Mouse (Mus musculus) forebrain, postnatal 0 days (tissue): Measurements from ENCODE around the gene Tbc1d10c. TPM values are rescaled to one million over a fixed set of nuclear protein-coding genes. Genes with fewer than 3 reads are reported as not detected.
A peak's percentile ranks its signal among the peaks of the same experiment; 100 is the strongest.

Source experiments
- ATAC-seq: fragments of 200-750 bp; cut with Nextera tagmentation; 2 replicates; pipeline ENCODE4 v1.8.0; 2017; ENCODE audit warnings: mild to moderate bottlenecking, moderate library complexity
- DNase-seq: peaks from one replicate; pipeline ENCODE4 v3.0.0-alpha.2; 2015
- H3K27ac ChIP-seq: fragments of 300-500 bp; sonication (generic); 2 replicates; pipeline ENCODE4 v1.5.1; 2014; ENCODE audit warnings: low read depth, mild to moderate bottlenecking, antibody characterized with exemption, low read length, moderate library complexity, mixed read lengths
- H3K27me3 ChIP-seq: fragments of 300-500 bp; sonication (generic); 2 replicates; pipeline ENCODE4 v1.6.1; 2014; ENCODE audit warnings: mild to moderate bottlenecking, low read length, mixed read lengths; ENCODE audit not compliant: insufficient read depth
- H3K36me3 ChIP-seq: fragments of 300-500 bp; sonication (generic); 2 replicates; pipeline ENCODE4 v1.6.1; 2014; ENCODE audit warnings: mild to moderate bottlenecking, moderate library complexity; ENCODE audit not compliant: insufficient read depth
- H3K4me1 ChIP-seq: fragments of 300-500 bp; sonication (generic); 2 replicates; pipeline ENCODE4 v1.6.1; 2014; ENCODE audit warnings: antibody characterized with exemption; ENCODE audit not compliant: insufficient read depth
- H3K4me2 ChIP-seq: fragments of 300-500 bp; sonication (generic); 2 replicates; pipeline ENCODE4 v1.6.1; 2014; ENCODE audit warnings: low read depth, mild to moderate bottlenecking, moderate library complexity
- H3K4me3 ChIP-seq: fragments of 300-500 bp; sonication (generic); 2 replicates; pipeline ENCODE4 v1.5.1; 2014; ENCODE audit warnings: low read depth, low read length, mixed read lengths
- H3K9ac ChIP-seq: fragments of 300-500 bp; sonication (generic); 2 replicates; pipeline ENCODE4 v1.6.1; 2014; ENCODE audit warnings: mild to moderate bottlenecking
- H3K9me3 ChIP-seq: fragments of 300-500 bp; sonication (generic); 2 replicates; pipeline ENCODE4 v1.6.1; 2016; ENCODE audit warnings: low read length
- CTCF ChIP-seq: sonication (generic); IDR thresholded peaks from 2 replicates; pipeline ENCODE4 v1.5.1; 2016; ENCODE audit warnings: antibody characterized with exemption, control low read depth, low read depth
- WGBS: fragments of 180-500 bp; shearing (Covaris S2); extraction: QIAGEN DNeasy Blood & Tissue Kit; methylation state at CpG from one replicate; pipeline ENCODE4 v1.1.7; 2014; 5-methylcytosine and 5-hydroxymethylcytosine counted together
- polyA plus RNA-seq: library from polyadenylated mRNA; unstranded; fragments of >200 nt; fragmentation: Nextera tagmentation; extraction: Ambion mirVana; gene quantifications from 2 replicates; pipeline ENCODE4 v1.2.1, GENCODE M21; 2015
- total RNA-seq: library from RNA; depleted of rRNA; stranded (reverse); fragments of >200 nt; gene quantifications from 2 replicates; pipeline ENCODE4 v1.2.3, GENCODE M21; 2014

The Tbc1d10c gene
- total and polyA plus RNA-seq, 2 experiments from 2014 or later: 1.5 to 2.9 TPM

- TF ChIP-seq CTCF: peak; percentile 69
- Histone ChIP-seq H3K27me3 (peaks cover 25% of the 10 kb centered on the region), H3K27ac (no peak overlapping the region), H3K9me3 (no peaks in the 10 kb centered on the region), H3K4me2 (no peak overlapping the region), H3K4me1 (no peaks in the 10 kb centered on the region; the same call in 1 of the 2 replicates), H3K9ac (no peak overlapping the region), H3K4me3 (no peak overlapping the region), H3K36me3 (no peaks in the 10 kb centered on the region)
- peak; percentile 46 for DNase-seq
- 23% methylated on average over 14 of the region's 14 CpGs for WGBS
- ATAC-seq: no peak; the same call in 1 of the 2 replicates
These were observed 25.1 kb upstream of the Tbc1d10c start for GRCm38 (mm10) chr19:4216041-4216685.

- H3K4me1 ChIP-seq: no peaks in the 10 kb centered on the region; the same call in 1 of the 2 replicates
- H3K4me2 ChIP-seq: peak overlapping the region; percentile 90
- WGBS: 3% methylated on average over 19 of the region's 21 CpGs
- TF ChIP-seq CTCF: no peak
- no peak for DNase-seq
- peaks cover 25% of the 10 kb centered on the region for H3K27me3 ChIP-seq
- ATAC-seq: no peak
- no peak overlapping the region for H3K27ac ChIP-seq
- no peaks in the 10 kb centered on the region for H3K36me3 ChIP-seq
- peak overlapping the region; percentile 44; the same call in 1 of the 2 replicates for H3K9ac ChIP-seq
- H3K9me3 ChIP-seq: no peaks in the 10 kb centered on the region
- peak overlapping the region; percentile 48 for H3K4me3 ChIP-seq
These were observed 24.4 kb upstream of the Tbc1d10c start for GRCm38 (mm10) chr19:4215451-4215840.

- Histone ChIP-seq H3K36me3 (no peaks in the 10 kb centered on the region), H3K9ac (peak overlapping the region; percentile 44), H3K27ac (no peak overlapping the region), H3K4me3 (peak overlapping the region; percentile 48), H3K4me2 (peak overlapping the region; percentile 90), H3K27me3 (peaks cover 25% of the 10 kb centered on the region), H3K4me1 (no peaks in the 10 kb centered on the region), H3K9me3 (no peaks in the 10 kb centered on the region)
- 4% methylated on average over 62 of the region's 81 CpGs for WGBS
- DNase-seq (no peak), ATAC-seq (no peak)
- no peak for TF ChIP-seq CTCF
These were observed 23.8 kb upstream of the Tbc1d10c start for GRCm38 (mm10) chr19:4214771-4215450.

DNA sequence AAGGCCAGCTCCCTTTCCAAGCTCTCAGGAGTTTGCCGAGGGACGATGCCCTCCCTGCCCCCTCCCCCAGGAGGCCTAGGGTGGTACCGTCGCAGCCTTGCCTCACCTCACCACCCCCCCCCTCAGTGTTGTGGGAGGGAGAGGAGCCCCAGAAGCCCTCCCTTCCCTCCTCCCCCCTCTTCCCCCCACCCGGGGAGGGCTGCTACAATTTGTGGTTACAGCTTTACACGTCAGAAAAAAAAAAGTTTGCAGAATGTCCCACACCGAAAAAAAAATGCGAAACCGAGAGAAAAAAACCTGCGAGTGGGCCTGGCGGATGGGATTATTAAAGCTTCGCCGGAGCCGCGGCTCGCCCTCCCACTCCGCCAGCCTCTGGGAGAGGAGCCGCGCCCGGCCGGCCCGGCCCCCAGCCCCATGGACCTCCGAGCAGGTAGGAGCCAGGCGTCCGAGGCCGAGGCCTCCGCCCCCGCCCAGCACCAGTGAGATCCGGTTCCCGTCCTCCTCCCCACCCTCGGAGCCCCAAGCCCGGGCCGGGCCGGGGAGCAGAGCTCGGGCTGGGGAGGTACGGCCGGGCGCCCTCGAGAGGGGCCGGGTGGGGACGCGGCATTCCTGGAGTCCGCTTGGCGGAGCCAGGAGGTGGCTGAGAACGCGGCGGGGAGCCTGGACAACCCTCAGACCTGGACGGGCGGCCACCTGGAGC, 23.1 kb upstream of the Tbc1d10c start, which contains the start of the genes Clcf1 and AC109138.7:
Gene Clcf1 (plus strand): TSS at position 168 of the 700 bp plus-strand sequence.
Gene AC109138.7 (plus strand): TSS at position 287 of the 700 bp plus-strand sequence.
- WGBS: 2% methylated on average over 43 of the region's 49 CpGs
- DNase-seq (no peak), ATAC-seq (peak; percentile 14; the same call in 1 of the 2 replicates)
- peak within 1 kb of the TSS; percentile 44 for H3K9ac ChIP-seq
- H3K27me3 ChIP-seq: peaks cover 25% of the 10 kb centered on the region
- no peaks in the 10 kb centered on the region for H3K9me3 ChIP-seq
- H3K36me3 ChIP-seq: no peaks in the 10 kb centered on the region
- H3K4me3 ChIP-seq: peak within 1 kb of the TSS; percentile 48
- no peaks in the 10 kb centered on the region for H3K4me1 ChIP-seq
- no peak for TF ChIP-seq CTCF
- H3K4me2 ChIP-seq: peak within 1 kb of the TSS; percentile 90
- H3K27ac ChIP-seq: no peak within 1 kb of the TSS

DNA sequence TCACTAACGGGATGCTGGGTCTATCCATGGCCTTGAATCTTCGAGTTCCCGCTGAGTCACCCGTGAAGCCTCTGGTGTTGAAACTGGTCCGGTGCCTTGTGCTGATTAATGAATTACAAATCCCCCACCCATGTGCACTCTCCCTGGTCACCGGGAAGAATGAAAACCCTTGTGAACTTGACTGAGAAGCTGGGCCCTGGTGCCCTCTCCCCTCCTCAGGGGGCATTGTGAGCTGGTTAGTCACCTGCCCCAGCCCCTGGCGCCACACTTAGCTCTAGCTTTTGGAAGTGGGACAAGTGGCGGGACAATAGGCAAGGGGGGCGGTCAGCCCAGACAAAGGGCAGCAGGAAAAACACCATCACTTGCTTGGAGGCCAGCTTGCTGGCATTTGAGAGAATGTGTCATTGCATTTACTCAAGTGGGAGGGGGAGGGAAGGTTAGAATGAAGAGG, 22.5 kb upstream of the Tbc1d10c start:
- Histone ChIP-seq H3K4me3 (no peak overlapping the region), H3K9me3 (no peaks in the 10 kb centered on the region), H3K27me3 (peaks cover 25% of the 10 kb centered on the region), H3K27ac (no peak overlapping the region), H3K4me1 (no peaks in the 10 kb centered on the region), H3K9ac (no peak overlapping the region), H3K36me3 (no peaks in the 10 kb centered on the region), H3K4me2 (no peak overlapping the region)
- no peak for DNase-seq
- TF ChIP-seq CTCF: no peak
- ATAC-seq: no peak
- WGBS: 11% methylated on average over 9 of the region's 9 CpGs

DNA sequence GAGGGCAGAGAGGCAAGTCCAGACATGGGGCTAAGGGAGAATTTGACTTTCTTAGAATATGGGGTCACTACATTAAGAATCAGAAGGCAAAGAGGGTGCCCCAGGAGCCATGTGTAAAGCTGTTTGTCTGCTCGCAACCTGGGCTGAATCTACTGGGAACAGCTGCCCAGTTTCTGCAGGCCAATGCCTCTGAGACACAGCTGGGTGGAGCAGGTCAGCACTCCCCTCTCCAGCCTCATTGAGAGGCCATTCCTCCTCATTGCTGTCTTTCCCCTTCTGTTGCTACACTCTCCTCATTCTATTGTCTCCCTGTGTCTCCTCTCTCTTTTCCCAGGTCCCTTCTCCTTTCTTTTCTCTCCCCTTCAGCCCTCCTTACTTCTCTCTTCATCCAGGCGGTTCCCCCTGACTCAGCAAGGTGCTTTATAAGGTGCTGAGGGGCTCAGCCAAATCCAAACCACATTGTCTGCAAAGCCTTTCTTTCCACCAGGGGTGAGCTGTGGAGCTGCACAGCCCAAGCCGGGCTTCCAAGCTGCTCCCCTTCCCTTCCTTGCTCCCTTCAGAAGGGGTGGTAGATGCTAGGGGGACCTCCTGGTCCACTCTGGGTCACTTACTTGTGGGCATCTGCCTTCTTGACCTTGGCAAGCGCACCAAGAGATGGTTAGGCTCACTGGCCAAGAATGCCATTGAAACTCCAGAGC, 21.0 kb upstream of the Tbc1d10c start:
- no peaks in the 10 kb centered on the region for H3K4me1 ChIP-seq
- H3K36me3 ChIP-seq: no peaks in the 10 kb centered on the region
- no peak overlapping the region for H3K9ac ChIP-seq
- DNase-seq (no peak), ATAC-seq (no peak)
- no peak overlapping the region for H3K27ac ChIP-seq
- 34% methylated on average over 4 of the region's 4 CpGs for WGBS
- H3K9me3 ChIP-seq: no peaks in the 10 kb centered on the region
- no peak overlapping the region for H3K4me3 ChIP-seq
- H3K27me3 ChIP-seq: peaks cover 24% of the 10 kb centered on the region
- no peak for TF ChIP-seq CTCF
- H3K4me2 ChIP-seq: no peak overlapping the region
